Mouse (Mus musculus): ENCODE data around the gene Ovol1. TPM values are rescaled to one million over a fixed set of nuclear protein-coding genes. Genes with fewer than 3 reads are reported as not detected.

Ovol1 gene
- polyA plus RNA-seq, 1 experiment from 2014 or later, result 0.89 TPM

DNA sequence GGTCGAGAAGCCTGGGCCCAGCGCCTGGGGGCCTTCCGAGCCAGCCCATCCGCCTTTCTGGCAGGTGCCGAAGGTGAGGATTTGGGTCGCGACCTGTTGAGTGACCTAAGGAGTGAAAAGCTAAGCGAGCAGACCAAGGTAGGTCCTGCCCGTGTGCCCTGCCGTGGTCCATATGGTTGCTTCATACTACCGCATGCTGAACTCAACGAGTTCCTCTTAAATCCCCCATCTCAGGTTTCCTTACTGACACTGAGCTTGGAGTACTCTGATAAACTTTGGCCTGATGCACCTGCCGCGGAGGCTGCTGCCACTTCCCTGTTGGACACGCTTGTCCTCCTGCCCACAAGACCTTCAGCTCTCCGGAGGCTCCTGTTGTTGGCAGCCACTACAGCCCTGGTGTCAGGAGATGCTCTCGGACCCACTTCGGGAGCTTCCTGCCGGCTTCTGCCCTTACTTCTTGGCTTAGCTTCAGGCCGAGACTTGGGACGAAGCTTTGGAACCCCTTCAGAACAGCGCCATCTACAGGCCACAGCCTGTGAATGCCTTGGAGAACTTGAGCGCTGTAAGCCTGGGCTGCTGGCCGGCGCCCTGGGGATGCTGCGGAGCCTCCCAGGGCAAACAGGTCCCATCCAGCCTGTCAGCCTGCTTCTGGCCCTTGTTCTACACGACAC is 8.2 kb upstream of the Ovol1 start:
- 6% methylated on average over 27 of the region's 27 CpGs for WGBS
- H3K36me3 ChIP-seq (ENCODE audit: insufficient read depth), result peaks cover 14% of the 10 kb centered on the region; the same call in 1 of the 2 replicates

DNA sequence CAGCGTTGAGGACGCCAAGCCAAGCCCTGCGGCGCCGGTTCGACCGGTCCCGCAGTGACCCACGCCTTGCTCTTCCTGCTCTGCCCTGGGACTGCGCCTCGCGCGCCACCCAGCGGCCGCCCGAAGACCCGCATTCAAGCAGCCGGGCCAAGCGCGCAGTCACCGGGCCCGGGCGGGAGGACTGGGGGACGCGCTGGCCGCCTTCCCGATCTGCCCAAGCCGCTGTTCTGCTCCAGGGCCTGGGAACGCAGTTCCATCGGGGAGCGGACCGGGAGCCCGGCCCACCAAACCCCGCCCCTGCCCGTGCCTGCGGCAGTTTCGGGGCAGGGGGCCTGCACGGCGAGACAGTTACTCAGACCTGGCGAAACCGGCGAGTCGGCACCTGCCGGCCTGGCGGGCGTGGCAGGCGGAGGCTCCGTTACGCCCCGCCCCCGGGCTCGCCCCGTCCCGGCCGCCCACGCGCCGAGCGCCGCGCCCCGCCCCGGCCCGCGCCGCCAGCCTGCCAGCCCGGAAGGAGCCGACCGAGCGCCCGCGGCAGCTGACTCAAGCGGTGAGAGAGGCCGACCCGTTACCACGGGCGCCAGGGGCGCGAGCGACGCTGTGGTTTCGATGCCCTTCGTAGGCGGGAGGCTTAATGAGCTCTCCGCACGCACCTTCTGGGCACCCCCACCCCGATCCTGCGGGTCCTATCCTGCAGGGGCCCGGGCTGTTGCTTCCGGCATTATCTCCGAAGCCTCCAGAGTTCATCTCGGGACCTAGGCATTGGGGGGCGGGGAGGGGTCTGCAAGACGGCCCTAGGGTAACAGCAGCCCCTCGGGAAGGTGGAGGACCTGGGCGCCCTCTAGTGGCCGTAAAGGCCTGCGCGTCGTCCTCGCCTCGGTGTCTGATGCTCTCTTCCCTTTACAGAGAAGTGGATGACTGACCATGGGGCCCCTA is 7.4 kb upstream of the Ovol1 start, which contains the start of gene Ap5b1:
Ap5b1 (plus strand) TSS at position 492 of the 936 bp plus-strand sequence.
- peak; percentile 95 for TF ChIP-seq CTCF (IDR thresholded peaks at IDR 0.05; ENCODE audit: low read depth)
- Histone ChIP-seq H3K27ac (ENCODE audit: low read depth) (peak within 1 kb of the TSS; percentile 89), H3K36me3 (ENCODE audit: insufficient read depth) (peaks cover 14% of the 10 kb centered on the region; the same call in 1 of the 2 replicates), H3K4me3 (ENCODE audit: low read depth, low read length) (peak within 1 kb of the TSS; percentile 71), H3K9ac (peak within 1 kb of the TSS; percentile 68), H3K4me2 (peak within 1 kb of the TSS; percentile 95), H3K4me1 (ENCODE audit: insufficient read depth) (peaks cover 4% of the 10 kb centered on the region), H3K27me3 (ENCODE audit: insufficient read depth, low read length) (peaks cover 10% of the 10 kb centered on the region; the same call in 1 of the 2 replicates), H3K9me3 (ENCODE audit: low read depth, low read length) (no peaks in the 10 kb centered on the region)
- under 1% methylated on average over 100 of the region's 102 CpGs for WGBS
- DNase-seq (peak; percentile 91), ATAC-seq (ENCODE audit: insufficient read depth) (peak; percentile 89)

More for the DNA sequence above, 8.2 kb upstream of the Ovol1 start:
- Histone ChIP-seq H3K9me3 (ENCODE audit: low read depth, low read length) (no peaks in the 10 kb centered on the region), H3K9ac (peak overlapping the region; percentile 68), H3K27me3 (ENCODE audit: insufficient read depth, low read length) (peaks cover 4% of the 10 kb centered on the region; the same call in 1 of the 2 replicates), H3K4me1 (ENCODE audit: insufficient read depth) (peaks cover 4% of the 10 kb centered on the region), H3K4me3 (ENCODE audit: low read depth, low read length) (peak overlapping the region; percentile 71), H3K27ac (ENCODE audit: low read depth) (peak overlapping the region; percentile 89), H3K4me2 (peak overlapping the region; percentile 95)
- peak; percentile 93 for TF ChIP-seq CTCF (IDR thresholded peaks at IDR 0.05; ENCODE audit: low read depth)
- DNase-seq (peak; percentile 95), ATAC-seq (ENCODE audit: insufficient read depth) (peak; percentile 22)

DNA sequence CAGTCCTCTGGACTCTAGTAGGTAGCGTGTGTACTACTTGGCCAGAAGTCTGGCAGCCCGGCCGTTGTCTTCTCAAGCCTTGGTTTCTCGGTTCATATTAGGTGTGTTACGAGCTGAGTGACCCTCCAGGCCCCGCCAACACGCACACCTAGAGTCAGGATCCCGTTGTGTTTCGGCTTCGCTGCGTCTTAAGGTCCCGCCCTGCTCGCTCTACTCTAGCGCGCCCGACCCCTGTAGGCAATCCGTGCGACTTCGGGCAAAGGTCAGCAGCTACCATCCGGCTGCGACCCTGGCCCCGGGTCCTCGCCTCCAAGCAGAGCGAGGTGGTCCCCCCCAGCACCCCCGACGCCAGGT is 6.7 kb upstream of the Ovol1 start:
- peaks cover 4% of the 10 kb centered on the region for H3K4me1 ChIP-seq (ENCODE audit: insufficient read depth)
- peak overlapping the region; percentile 68 for H3K9ac ChIP-seq
- H3K36me3 ChIP-seq (ENCODE audit: insufficient read depth), result peaks cover 14% of the 10 kb centered on the region; the same call in 1 of the 2 replicates
- H3K9me3 ChIP-seq (ENCODE audit: low read depth, low read length), result no peaks in the 10 kb centered on the region
- ATAC-seq (ENCODE audit: insufficient read depth) (peak; percentile 18), DNase-seq (no peak)
- peaks cover 15% of the 10 kb centered on the region; the same call in 1 of the 2 replicates for H3K27me3 ChIP-seq (ENCODE audit: insufficient read depth, low read length)
- WGBS, result 2% methylated on average over 26 of the region's 26 CpGs
- peak overlapping the region; percentile 89; the same call in 1 of the 2 replicates for H3K27ac ChIP-seq (ENCODE audit: low read depth)
- H3K4me2 ChIP-seq, result peak overlapping the region; percentile 95
- H3K4me3 ChIP-seq (ENCODE audit: low read depth, low read length), result peak overlapping the region; percentile 71
- no peak for TF ChIP-seq CTCF (IDR thresholded peaks at IDR 0.05; ENCODE audit: low read depth)

DNA sequence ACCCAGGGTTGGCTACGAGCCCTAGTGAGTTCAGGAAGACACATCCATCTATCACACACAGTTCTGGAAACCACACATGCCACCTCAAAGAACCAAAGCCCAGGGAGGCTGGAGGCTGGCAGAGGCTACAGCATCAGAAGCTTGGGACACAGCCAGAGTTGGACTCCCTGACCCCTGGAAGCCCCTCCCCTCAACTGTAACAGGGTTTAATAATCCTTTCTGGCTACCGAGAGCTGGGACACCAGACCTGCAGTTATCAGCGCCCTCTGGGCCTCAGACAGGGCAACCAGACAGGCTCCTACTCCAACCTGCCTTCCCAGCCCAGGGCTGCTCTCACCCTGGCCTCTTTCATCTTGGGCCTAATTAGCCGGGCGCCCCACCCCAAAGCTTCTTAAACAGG is 5.9 kb upstream of the Ovol1 start:
- Histone ChIP-seq H3K36me3 (ENCODE audit: insufficient read depth) (peaks cover 14% of the 10 kb centered on the region; the same call in 1 of the 2 replicates), H3K27me3 (ENCODE audit: insufficient read depth, low read length) (peaks cover 23% of the 10 kb centered on the region), H3K27ac (ENCODE audit: low read depth) (no peak overlapping the region), H3K4me2 (0 out of 2 replicates have a peak overlapping the region, but pooled peaks have one; percentile 95), H3K9ac (no peak overlapping the region), H3K9me3 (ENCODE audit: low read depth, low read length) (no peaks in the 10 kb centered on the region), H3K4me1 (ENCODE audit: insufficient read depth) (peaks cover 4% of the 10 kb centered on the region), H3K4me3 (ENCODE audit: low read depth, low read length) (no peak overlapping the region)
- no peak for TF ChIP-seq CTCF (IDR thresholded peaks at IDR 0.05; ENCODE audit: low read depth)
- DNase-seq (no peak), ATAC-seq (ENCODE audit: insufficient read depth) (no peak)
- 56% methylated on average over 5 of the region's 5 CpGs for WGBS

DNA sequence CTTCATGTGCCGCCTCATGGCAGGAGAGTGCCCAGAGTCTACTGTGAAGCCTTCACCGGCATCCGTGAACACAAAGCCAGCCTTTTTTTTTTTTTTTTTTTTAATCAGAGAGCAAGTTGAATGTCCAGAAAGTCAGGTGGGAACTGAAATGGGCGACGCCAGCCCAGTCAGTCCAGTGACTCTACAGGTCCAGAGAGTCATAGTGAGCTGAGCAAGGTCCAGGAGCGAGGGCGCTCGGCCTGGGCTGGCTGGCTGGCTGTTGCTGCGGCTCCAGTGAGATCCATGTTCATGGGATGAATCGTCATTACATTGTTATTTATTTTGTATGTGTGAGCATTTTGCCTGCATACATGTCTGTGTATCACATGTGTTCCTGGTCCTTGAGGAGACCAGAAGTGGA is 2.3 kb upstream of the Ovol1 start:
- TF ChIP-seq CTCF (IDR thresholded peaks at IDR 0.05; ENCODE audit: low read depth), result no peak
- Histone ChIP-seq H3K9ac (no peak overlapping the region), H3K27me3 (ENCODE audit: insufficient read depth, low read length) (peaks cover 59% of the 10 kb centered on the region), H3K4me3 (ENCODE audit: low read depth, low read length) (no peak overlapping the region), H3K27ac (ENCODE audit: low read depth) (no peak overlapping the region), H3K4me1 (ENCODE audit: insufficient read depth) (peaks cover 10% of the 10 kb centered on the region), H3K9me3 (ENCODE audit: low read depth, low read length) (no peaks in the 10 kb centered on the region), H3K36me3 (ENCODE audit: insufficient read depth) (no peaks in the 10 kb centered on the region), H3K4me2 (no peak overlapping the region)
- DNase-seq (no peak), ATAC-seq (ENCODE audit: insufficient read depth) (no peak)
- WGBS, result 88% methylated on average over 10 of the region's 10 CpGs

DNA sequence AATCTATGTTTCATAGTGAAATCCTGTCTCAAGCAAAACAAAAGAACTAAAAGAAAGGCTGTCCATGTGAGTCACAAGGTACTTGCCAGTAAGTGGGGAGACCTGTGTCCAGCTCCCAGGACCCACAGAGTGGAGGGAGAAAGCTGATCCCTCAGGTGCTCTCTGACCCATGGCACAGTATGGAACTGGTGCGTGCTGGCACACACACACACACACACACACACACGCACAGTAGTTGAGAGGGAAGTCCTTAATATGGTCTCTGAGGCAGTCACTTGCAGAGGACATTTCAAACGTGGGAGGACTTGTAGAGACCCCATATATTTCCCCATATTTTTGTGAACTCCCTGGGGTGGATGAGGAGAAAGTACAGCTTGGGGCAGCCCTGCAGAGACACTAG is 1.4 kb upstream of the Ovol1 start:
- ATAC-seq (ENCODE audit: insufficient read depth) (no peak), DNase-seq (no peak)
- H3K9ac ChIP-seq, result no peak overlapping the region
- 46% methylated on average over 3 of the region's 3 CpGs for WGBS
- H3K4me3 ChIP-seq (ENCODE audit: low read depth, low read length), result no peak overlapping the region
- H3K27me3 ChIP-seq (ENCODE audit: insufficient read depth, low read length), result peaks cover 66% of the 10 kb centered on the region
- no peak for TF ChIP-seq CTCF (IDR thresholded peaks at IDR 0.05; ENCODE audit: low read depth)
- H3K4me1 ChIP-seq (ENCODE audit: insufficient read depth), result peaks cover 8% of the 10 kb centered on the region
- H3K4me2 ChIP-seq, result no peak overlapping the region
- no peaks in the 10 kb centered on the region for H3K9me3 ChIP-seq (ENCODE audit: low read depth, low read length)
- no peaks in the 10 kb centered on the region for H3K36me3 ChIP-seq (ENCODE audit: insufficient read depth)
- H3K27ac ChIP-seq (ENCODE audit: low read depth), result no peak overlapping the region
